Mouse (Mus musculus): ENCODE data around the gene Tpp1.
A peak's percentile ranks its signal among the peaks of the same experiment; 100 is the strongest.

The Tpp1 gene

DNA sequence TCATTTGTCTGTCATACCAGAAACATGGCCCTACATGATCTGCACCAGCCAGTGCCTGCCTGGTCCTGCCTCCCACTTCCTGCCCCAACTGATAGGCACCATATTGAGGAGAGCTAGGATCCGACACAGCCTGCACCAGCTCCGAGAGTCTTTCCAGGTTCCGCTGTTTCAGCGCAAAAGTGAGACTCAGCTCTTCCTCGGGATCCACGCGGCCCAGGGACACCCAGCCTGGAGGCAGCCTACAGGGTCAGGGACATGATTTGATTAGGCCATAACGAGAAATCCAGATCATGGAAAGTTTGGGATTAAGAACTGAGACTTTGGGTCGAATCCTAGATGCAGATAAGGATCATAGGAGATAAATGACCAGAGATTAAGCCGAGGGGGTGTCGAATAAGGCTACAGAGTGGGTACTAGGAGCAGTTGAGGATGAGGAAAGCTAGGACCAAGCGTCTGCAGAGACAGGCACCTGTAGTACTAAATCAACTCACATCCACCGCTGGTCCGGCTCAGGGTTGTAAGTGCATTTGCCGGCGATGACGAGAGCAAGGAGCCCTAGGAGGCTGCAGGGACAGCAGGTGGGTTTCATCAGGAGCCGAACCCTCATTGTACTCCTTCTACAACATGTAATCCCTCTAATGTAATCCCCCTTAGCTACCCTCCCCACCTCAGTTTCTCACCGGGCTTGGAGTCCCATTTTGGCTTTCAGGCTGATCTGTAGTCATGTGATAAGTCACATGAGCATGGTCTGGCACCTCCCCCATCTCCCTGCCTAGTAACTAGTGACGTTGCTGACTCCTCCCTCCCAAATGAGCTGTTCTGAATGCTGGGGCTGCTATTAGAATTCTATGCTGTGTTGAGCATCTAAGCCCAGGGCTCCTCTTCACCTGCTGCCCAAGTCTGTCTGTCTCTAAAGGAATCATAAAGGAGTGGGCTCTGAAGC lies at the start of gene Tpp1:
Tpp1 (minus strand) TSS at position 745 of the 943 bp plus-strand sequence.
- peak; percentile 83 for DNase-seq

DNA sequence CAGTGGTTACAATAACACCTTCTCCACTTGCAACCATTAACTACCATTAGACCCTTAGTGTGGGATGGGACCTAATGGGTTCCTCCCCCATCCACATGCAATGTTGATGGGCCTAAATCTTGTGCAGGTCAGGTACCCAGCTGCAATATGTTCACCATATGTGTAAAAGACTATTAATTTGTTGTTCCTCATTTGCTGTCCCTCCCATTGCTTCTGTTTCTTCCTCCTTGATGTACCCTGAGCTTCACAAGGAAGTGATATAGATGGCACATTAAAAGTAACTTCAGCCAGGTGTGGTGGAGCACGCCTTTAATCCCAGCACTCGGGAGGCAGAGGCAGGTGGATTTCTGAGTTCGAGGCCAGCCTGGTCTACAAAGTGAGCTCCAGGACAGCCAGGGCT lies 44.9 kb upstream of the Tpp1 start:
- DNase-seq = no peak

DNA sequence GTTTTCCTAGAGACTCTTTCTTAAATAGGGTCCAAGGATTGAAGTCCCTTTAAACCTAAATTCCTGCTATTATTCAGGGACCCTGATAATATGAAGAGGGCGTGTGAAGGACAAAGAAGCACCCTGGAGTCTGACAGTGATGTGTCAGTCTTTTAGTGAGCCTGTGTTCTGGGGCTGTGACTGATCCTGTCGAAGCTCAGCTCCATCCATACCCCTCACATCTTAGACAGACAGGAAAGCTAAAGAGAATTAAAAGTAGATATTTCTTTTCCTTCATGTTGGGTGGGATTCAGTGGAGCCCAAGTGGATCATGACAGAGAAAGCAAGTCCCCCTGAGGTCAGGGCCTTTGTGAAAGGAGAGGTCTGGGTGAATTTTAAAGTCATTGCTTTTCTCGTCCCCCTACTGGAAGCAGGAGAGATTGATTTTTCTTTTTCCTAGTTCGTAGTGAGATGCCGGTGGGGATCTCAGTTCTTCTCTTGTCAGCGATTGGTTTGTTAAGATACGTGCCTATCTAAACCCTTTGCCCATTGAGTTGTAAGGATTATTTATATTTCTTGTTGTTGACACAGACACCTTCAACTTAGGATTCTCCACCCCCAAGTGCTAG lies 43.8 kb upstream of the Tpp1 start:
- DNase-seq = no peak

- no peak for DNase-seq
Measured at GRCm38 (mm10) chr7:105793701-105794100, 41.7 kb upstream of the Tpp1 start.

DNA sequence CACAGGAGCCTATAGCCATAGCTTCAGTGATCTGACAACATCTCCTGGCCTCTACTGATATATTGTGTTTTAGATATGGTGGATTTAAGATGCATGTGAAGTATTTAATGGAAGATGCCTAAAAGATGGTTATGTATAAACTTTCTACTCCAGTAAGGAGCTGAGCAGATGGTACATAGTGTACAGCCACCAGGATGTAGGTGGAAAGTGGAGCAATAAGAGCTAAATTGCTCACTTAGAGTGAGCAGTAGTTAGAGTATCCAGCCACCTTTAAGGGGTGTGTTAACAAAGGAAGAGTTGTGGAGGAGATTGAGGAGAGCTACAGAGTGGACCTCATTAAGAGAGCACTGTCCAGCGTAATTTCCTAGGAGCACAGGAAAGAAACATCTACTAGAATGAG lies 39.1 kb upstream of the Tpp1 start:
- no peak for DNase-seq

- DNase-seq = peak; percentile 41
Measured at GRCm38 (mm10) chr7:105787285-105788140, 35.5 kb upstream of the Tpp1 start, which contains the start of gene Dchs1. Gene Dchs1 (minus strand): TSS chr7:105787654.

- DNase-seq = no peak
Measured at GRCm38 (mm10) chr7:105786506-105787284, 34.7 kb upstream of the Tpp1 start.

GRCm38 (mm10) chr7:105784556-105784955 lies 32.5 kb upstream of the Tpp1 start:
- no peak for DNase-seq

DNA sequence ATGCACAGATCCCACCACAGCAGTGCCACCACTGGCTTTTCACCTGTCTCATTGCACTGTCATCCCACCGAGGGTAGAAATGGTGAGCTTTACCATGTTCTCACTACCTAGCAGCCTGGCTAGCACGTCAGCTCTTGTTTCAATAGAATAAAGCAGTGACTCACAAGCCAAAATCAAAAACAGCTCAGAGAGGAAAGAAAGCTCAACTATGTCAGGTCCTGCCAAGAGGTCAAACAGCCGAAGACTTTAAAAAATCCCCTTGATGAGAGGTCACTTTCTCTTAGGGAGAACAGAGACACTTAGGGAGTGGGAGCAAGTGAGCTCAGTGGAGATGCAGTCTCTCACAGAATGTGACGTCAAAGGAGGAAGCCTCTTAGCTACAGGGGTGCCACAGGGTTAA lies 31.8 kb upstream of the Tpp1 start:
- no peak for DNase-seq

GRCm38 (mm10) chr7:105778553-105779265 lies 26.7 kb upstream of the Tpp1 start:
- DNase-seq = no peak

- DNase-seq = no peak
Measured at GRCm38 (mm10) chr7:105777797-105778552, 25.9 kb upstream of the Tpp1 start.

- DNase-seq = no peak
Measured at GRCm38 (mm10) chr7:105777316-105777715, 25.3 kb upstream of the Tpp1 start.

GRCm38 (mm10) chr7:105776026-105776425 lies 24.0 kb upstream of the Tpp1 start:
- no peak for DNase-seq

DNA sequence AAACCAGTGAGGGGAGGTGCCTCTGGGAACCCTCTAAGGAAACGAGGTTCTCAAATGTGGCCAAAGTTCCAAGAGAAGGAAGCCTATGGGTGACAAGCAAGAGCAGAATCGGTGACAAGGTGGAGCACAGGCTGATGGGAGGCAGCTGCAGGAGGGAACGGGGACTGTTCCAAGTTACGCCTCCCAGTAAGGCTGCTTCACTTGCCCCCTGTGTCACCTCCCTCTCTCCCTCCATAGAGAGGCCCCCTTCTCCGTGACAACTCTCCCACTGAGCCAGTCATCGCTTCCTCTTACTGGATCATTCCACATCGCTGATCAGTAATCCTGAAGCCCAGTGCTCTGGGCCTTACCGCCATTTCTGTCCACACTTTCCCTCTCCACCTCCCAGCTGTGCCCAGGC lies 22.6 kb upstream of the Tpp1 start:
- no peak for DNase-seq

DNA sequence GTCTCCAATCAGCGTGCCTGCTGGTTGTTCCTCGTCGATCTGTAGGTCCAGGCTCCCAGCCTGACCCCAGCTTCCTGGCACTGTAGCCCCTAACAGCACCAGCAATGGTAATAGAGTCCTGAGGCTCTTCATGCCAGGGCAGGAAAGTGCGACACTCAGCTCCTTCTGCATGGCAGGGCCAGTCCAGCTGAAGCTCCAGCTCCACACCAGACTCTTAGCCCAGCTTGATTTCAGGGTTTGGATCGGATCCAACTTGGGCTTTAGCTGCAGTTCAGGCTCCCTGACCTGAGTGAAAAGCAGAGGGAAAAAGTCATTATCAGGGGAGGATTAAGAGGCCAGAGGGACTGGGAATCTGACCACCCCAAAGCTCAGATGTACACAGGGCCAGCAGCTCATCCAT lies 21.0 kb upstream of the Tpp1 start:
- no peak for DNase-seq

DNA sequence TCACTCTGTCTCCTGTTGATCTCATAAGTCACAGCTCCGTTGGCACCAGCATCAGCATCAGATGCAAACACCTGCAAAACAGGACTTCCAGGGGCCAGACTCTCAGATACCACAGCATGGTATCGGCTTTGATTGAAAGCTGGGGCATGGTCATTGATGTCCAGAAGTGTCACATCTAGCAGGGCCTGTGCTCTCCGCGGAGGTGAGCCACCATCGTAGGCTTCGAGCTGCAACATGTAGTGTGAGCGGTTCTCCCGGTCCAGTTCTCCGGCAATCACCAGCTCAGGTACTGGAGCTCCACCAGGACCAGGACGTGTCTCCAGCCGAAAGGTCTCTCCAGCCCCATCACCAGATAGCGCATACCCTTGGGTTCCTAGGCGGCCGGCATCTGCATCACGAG lies 20.3 kb upstream of the Tpp1 start:
- no peak for DNase-seq

GRCm38 (mm10) chr7:105769959-105770358 lies 17.9 kb upstream of the Tpp1 start:
- no peak for DNase-seq

- no peak for DNase-seq
Measured at GRCm38 (mm10) chr7:105767729-105768165, 15.7 kb upstream of the Tpp1 start.

- DNase-seq = no peak
Measured at GRCm38 (mm10) chr7:105764331-105764730, 12.3 kb upstream of the Tpp1 start.

GRCm38 (mm10) chr7:105762517-105763270 lies 10.7 kb upstream of the Tpp1 start:
- no peak for DNase-seq

Measured in right cerebral cortex, postnatal 14 days (tissue).